Mouse (Mus musculus) right cerebral cortex, adult 18-20 months (tissue): ENCODE measurements at regions not wholly inside any gene's neighbourhood (a gene's known extent, or its start where the extent isn't known, plus 50 kb on each side); places are given as distances from the start of the nearest gene placed in this dataset.
A peak's percentile ranks its signal among the peaks of the same experiment; 100 is the strongest.

Experiments used
- DNase-seq: peaks from one replicate; pipeline ENCODE4 v3.0.0; 2022; ENCODE audit warnings: mixed read lengths

DNA sequence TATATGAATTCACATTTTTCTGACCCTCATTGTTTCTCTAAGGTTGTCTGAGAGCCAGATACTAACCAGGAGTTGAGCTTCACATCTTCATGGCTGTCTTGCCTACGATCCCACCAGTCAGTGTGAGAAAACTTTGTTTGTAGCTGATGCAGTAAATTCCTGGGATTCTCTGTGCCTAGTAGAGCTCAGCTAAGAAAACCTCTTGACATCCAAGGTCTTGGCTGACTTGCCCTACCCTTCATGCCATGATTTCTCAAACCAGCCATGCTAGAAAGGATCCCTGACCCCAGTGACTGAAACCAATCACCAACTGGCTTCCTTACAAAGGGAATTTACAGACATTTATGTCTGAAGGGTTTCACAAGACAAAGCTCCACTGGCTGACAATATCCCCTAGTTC is 364.5 kb downstream of the Zfp619 start:
- no peak for DNase-seq

GRCm38 (mm10) chr7:39894208-39894896 is 376.8 kb downstream of the Zfp619 start:
- DNase-seq = peak; percentile 38

DNA sequence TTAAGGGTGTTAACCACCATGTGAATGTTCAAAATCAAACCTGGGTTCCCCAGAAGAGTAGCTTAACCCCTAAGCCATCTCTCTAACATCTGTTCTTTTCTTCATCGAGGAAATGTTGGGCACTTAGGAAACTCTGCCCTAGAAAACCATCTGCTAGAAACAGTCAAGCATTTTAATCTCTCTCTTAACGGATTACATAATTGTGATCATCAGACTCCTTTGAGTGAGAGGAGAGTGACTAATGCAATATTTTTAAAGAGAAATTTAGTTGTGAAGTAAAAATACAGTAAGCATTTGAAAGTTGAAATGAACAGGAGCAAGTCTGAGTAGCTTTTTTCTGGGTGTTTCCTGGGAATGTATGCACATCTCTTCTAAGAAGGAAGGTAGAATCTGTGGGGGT is 379.4 kb downstream of the Zfp619 start:
- DNase-seq = peak; percentile 13

GRCm38 (mm10) chr7:39898268-39898667 is 380.7 kb downstream of the Zfp619 start:
- no peak for DNase-seq

GRCm38 (mm10) chr7:39933946-39934345 is 416.4 kb downstream of the Zfp619 start:
- no peak for DNase-seq

- no peak for DNase-seq
These were observed 419.7 kb downstream of the Zfp619 start for GRCm38 (mm10) chr7:39937262-39937661.

DNA sequence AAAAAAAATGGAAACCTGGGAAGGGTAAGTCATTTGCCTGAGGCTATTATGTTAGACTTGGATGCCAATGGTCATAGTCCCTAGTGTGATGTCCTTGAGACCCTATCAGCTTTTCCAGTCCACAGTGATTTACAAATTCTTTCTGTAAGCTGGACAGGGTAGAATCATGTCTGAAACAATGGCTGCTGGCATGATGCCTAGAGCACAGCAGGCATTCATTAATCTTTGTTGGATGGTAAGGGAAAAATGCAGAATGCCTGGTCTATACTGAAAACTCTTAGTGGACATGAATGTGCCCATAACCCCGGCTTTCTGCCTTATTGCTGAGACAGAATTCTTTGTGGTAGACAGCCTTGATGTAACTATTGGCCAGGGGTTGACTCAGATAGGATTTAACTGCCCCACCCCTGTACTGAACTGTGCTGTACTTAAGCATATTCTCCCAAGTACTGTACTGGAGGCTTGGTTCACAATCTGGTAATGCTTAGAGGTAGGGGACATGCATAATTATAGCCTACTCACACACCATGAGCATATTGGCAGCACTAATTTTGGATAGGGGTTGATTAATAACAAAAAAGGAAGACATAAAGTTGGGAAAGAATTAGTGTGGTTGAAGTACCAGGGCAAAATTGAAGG is 424.8 kb downstream of the Zfp619 start:
- DNase-seq = no peak

DNA sequence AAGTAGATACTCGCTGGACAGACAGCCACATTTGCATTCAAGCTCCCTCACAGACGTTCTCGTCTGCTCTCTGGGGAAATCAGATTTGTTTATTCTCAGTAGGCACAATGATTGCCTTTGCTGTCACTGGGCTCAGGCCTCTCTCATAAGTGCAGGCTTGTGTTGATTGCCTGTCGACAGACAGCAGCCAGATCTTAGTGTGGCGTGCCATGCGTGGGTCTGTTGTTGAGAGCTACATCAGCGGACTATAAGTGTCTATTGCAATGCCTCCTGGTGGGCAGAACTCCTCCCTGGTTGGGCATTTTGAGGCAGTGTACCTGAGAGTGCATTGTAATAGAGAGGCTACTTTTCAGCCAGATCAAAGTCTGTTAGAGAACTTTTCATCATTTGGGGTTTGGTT is 436.5 kb downstream of the Zfp619 start:
- DNase-seq = no peak

- no peak for DNase-seq
These were observed 437.4 kb downstream of the Zfp619 start for GRCm38 (mm10) chr7:39954931-39955330.

GRCm38 (mm10) chr7:39978121-39978520 is 460.6 kb downstream of the Zfp619 start:
- no peak for DNase-seq

- DNase-seq = no peak
These were observed 464.1 kb downstream of the Zfp619 start for GRCm38 (mm10) chr7:39981647-39982046.
